Comparison of ENCODE assay signal across 10 mouse cellular contexts in genomic region chr2:68321230-68321629, GRCm38 (mm10).
A peak's percentile ranks its signal among the peaks of the same experiment; 100 is the strongest.
DNase-seq lines count a peak whose midpoint lies in the region; ATAC-seq and TF ChIP-seq lines count a peak whose summit lies in the region.
"Had no signal": no experiment of that assay in that cellular context is flagged by ENCODE, and none has a peak within 500 bp of the region (broad histone marks: within the 10 kb centered on the region; RNA-seq: fewer than 3 reads in every experiment).

No protein-coding gene starts in this region.

- no peak overlapping the region for H3K4me3 ChIP-seq in forebrain, embryonic 10.5 days
- H3K4me3 ChIP-seq in forebrain, embryonic 11.5 days (ENCODE audit: low read depth, low read length): no peak overlapping the region
- peak overlapping the region; percentile 29 for H3K4me3 ChIP-seq in layer of hippocampus, adult 2 months
- no peak overlapping the region for H3K4me3 ChIP-seq in hindbrain, postnatal 0 days (ENCODE audit: low read length)
- H3K4me3 ChIP-seq in neural tube, embryonic 15.5 days (replicated peaks): no peak overlapping the region
- H3K4me3 ChIP-seq: kidney, embryonic 15.5 days; liver, embryonic 12.5 days had no signal

- no peaks in the 10 kb centered on the region; the same call in 1 of the 2 replicates for H3K36me3 ChIP-seq in forebrain, embryonic 10.5 days (replicated peaks)
- no peaks in the 10 kb centered on the region for H3K36me3 ChIP-seq in forebrain, embryonic 11.5 days (ENCODE audit: control insufficient read depth, insufficient read depth, low read length)
- H3K36me3 ChIP-seq in hindbrain, postnatal 0 days (ENCODE audit: insufficient read depth, low read length): no peaks in the 10 kb centered on the region
- no peaks in the 10 kb centered on the region for H3K36me3 ChIP-seq in neural tube, embryonic 15.5 days
- H3K36me3 ChIP-seq: kidney, embryonic 15.5 days; liver, embryonic 12.5 days had no signal

- DNase-seq in forebrain, embryonic 10.5 days (ENCODE audit: extremely low spot score, low spot score): no peak
- no peak for DNase-seq in forebrain, embryonic 11.5 days (ENCODE audit: low spot score)
- no peak for DNase-seq in layer of hippocampus, adult 2 months (ENCODE audit: low spot score in 2 of 2)
- DNase-seq in layer of hippocampus, adult 9-10 months (ENCODE audit: low spot score): no peak
- no peak for DNase-seq in hindbrain, postnatal 0 days (ENCODE audit: low spot score)
- DNase-seq in liver: no peak

- WGBS in forebrain, embryonic 10.5 days: 69% methylated on average over 5 of the region's 5 CpGs
- WGBS in forebrain, embryonic 11.5 days: 69% methylated on average over 5 of the region's 5 CpGs
- 57% methylated on average over 5 of the region's 5 CpGs for WGBS in hindbrain, postnatal 0 days
- WGBS in neural tube, embryonic 15.5 days: 74% methylated on average over 5 of the region's 5 CpGs

- H3K9me3 ChIP-seq in forebrain, embryonic 10.5 days: no peaks in the 10 kb centered on the region
- H3K9me3 ChIP-seq in forebrain, embryonic 11.5 days (ENCODE audit: control insufficient read depth, low read length): no peaks in the 10 kb centered on the region
- no peaks in the 10 kb centered on the region for H3K9me3 ChIP-seq in hindbrain, postnatal 0 days (ENCODE audit: low read length)
- H3K9me3 ChIP-seq in neural tube, embryonic 15.5 days (replicated peaks): no peaks in the 10 kb centered on the region
- H3K9me3 ChIP-seq: kidney, embryonic 15.5 days; liver, embryonic 12.5 days had no signal

- TF ChIP-seq CTCF in layer of hippocampus, adult 2 months (conservative IDR thresholded peaks at IDR 0.05): no peak
- no peak for TF ChIP-seq CTCF in hindbrain, postnatal 0 days (IDR thresholded peaks at IDR 0.05; ENCODE audit: low read depth)

- peak overlapping the region; percentile 40 for H3K27ac ChIP-seq in forebrain, embryonic 10.5 days
- H3K27ac ChIP-seq in forebrain, embryonic 11.5 days (ENCODE audit: low read depth, low read length): no peak overlapping the region
- peak overlapping the region; percentile 90 for H3K27ac ChIP-seq in layer of hippocampus, adult 2 months
- peak overlapping the region; percentile 17; the same call in 1 of the 2 replicates for H3K27ac ChIP-seq in hindbrain, postnatal 0 days
- peak overlapping the region; percentile 65 for H3K27ac ChIP-seq in neural tube, embryonic 15.5 days (replicated peaks)
- H3K27ac ChIP-seq: kidney, embryonic 15.5 days; liver, embryonic 12.5 days had no signal

- no peaks in the 10 kb centered on the region for H3K27me3 ChIP-seq in forebrain, embryonic 10.5 days (ENCODE audit: poor library complexity, severe bottlenecking)
- no peaks in the 10 kb centered on the region for H3K27me3 ChIP-seq in forebrain, embryonic 11.5 days (ENCODE audit: control insufficient read depth, insufficient read depth, low read length)
- no peaks in the 10 kb centered on the region for H3K27me3 ChIP-seq in hindbrain, postnatal 0 days (ENCODE audit: insufficient read depth, low read length)
- no peaks in the 10 kb centered on the region for H3K27me3 ChIP-seq in neural tube, embryonic 15.5 days (replicated peaks)
- H3K27me3 ChIP-seq: kidney, embryonic 15.5 days; liver, embryonic 12.5 days had no signal

- H3K9ac ChIP-seq in forebrain, embryonic 11.5 days (ENCODE audit: low read length): no peak overlapping the region
- no peak overlapping the region for H3K9ac ChIP-seq in hindbrain, postnatal 0 days (replicated peaks; ENCODE audit: low read length)
- 0 out of 2 replicates have a peak overlapping the region, but pooled peaks have one; percentile 5 for H3K9ac ChIP-seq in neural tube, embryonic 15.5 days (replicated peaks)
- H3K9ac ChIP-seq: kidney, embryonic 15.5 days; liver, embryonic 12.5 days had no signal

- H3K4me2 ChIP-seq in forebrain, embryonic 11.5 days (ENCODE audit: low read depth, low read length, severe bottlenecking): no peak overlapping the region
- H3K4me2 ChIP-seq in hindbrain, postnatal 0 days (ENCODE audit: low read depth, low read length): no peak overlapping the region
- peak overlapping the region; percentile 36 for H3K4me2 ChIP-seq in neural tube, embryonic 15.5 days
- H3K4me2 ChIP-seq: kidney, embryonic 15.5 days; liver, embryonic 12.5 days had no signal

- no peak for ATAC-seq in forebrain, embryonic 11.5 days (replicated peaks; ENCODE audit: low FRiP score)
- no peak for ATAC-seq in hindbrain, postnatal 0 days
- ATAC-seq in neural tube, embryonic 15.5 days (ENCODE audit: low FRiP score): peak; percentile 46; the same call in 1 of the 2 replicates
- no peak for ATAC-seq in megakaryocyte progenitor cell, adult 5-6 weeks (replicated peaks; ENCODE audit: poor library complexity)
- ATAC-seq: liver, embryonic 12.5 days had no signal

- peaks cover 49% of the 10 kb centered on the region for H3K4me1 ChIP-seq in forebrain, embryonic 10.5 days
- peaks cover 18% of the 10 kb centered on the region; the same call in 1 of the 2 replicates for H3K4me1 ChIP-seq in forebrain, embryonic 11.5 days (replicated peaks; ENCODE audit: control insufficient read depth, insufficient read depth, low read length)
- peaks cover 15% of the 10 kb centered on the region for H3K4me1 ChIP-seq in hindbrain, postnatal 0 days (ENCODE audit: insufficient read depth, low read length)
- H3K4me1 ChIP-seq in neural tube, embryonic 15.5 days: peaks cover 22% of the 10 kb centered on the region
- H3K4me1 ChIP-seq: liver, embryonic 12.5 days had no signal
